Mouse (Mus musculus): Measurements from ENCODE around the gene Esr1. TPM values are rescaled to one million over a fixed set of nuclear protein-coding genes. Genes with fewer than 3 reads are reported as not detected.
"Not testable (repeated sequence)": the region's sequence is repeated elsewhere in the genome, so short reads cannot be mapped to it uniquely, and the experiment has no call there.

Gene Esr1
- polyA plus RNA-seq, 1 experiment from 2014 or later = not detected

DNA sequence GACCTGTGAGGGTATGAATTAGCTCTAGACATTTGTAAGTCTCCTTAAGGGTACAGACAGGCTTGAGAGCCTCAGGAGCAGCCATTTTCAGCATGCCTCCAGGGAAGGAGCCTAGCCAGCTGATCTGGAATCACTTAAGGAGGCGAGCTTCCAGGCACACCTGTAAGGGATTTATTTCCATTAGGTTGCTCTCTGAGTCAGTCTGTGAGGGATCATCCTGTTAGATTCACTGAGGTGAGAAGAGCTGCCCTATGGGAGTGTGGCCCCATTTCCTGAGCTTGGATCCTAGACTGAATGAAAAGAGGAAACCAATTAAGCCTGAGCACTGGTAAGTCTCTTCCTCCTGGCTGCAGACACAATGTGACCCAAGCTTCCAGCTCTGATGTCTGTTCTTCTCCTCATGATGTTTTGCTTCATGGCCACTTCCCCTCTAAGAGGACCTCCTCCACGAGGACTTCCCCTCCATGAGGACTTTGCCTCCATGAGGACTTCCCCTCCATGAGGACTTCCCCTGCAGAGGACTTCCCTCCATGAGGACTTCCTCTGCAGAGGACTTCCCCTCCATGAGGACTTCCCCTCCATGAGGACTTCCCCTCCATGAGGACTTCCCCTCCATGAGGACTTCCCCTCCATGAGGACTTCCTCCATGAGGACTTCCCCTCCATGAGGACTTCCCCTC is 10.5 kb upstream of the Esr1 start:
- no peaks in the 10 kb centered on the region for H3K4me1 ChIP-seq
- no peaks in the 10 kb centered on the region for H3K36me3 ChIP-seq
- H3K4me3 ChIP-seq = no peak overlapping the region
- H3K27me3 ChIP-seq (ENCODE audit: low read depth, poor library complexity, severe bottlenecking) = no peaks in the 10 kb centered on the region
- no peak overlapping the region for H3K27ac ChIP-seq (replicated peaks)
- no peaks in the 10 kb centered on the region for H3K9me3 ChIP-seq (replicated peaks)
- 48% methylated on average over 2 of the region's 2 CpGs for WGBS
- no peak for DNase-seq (ENCODE audit: low spot score)

DNA sequence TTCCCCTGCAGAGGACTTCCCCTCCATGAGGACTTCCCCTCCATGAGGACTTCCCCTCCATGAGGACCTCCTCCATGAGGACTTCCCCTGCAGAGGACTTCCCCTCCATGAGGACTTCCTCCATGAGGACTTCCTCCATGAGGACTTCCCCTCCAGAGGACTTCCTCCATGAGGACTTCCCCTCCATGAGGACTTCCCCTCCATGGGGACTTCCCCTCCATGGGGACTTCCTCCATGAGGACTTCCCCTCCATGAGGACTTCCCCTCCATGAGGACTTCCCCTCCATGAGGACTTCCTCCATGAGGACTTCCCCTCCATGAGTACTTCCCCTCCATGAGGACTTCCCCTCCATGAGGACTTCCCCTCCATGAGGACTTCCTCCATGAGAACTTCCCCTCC is 9.8 kb upstream of the Esr1 start:
- not testable (repeated sequence) for H3K27me3 ChIP-seq (ENCODE audit: low read depth, poor library complexity, severe bottlenecking); H3K27ac ChIP-seq (replicated peaks); H3K9me3 ChIP-seq (replicated peaks); H3K4me3 ChIP-seq; DNase-seq (ENCODE audit: low spot score); H3K4me1 ChIP-seq; H3K36me3 ChIP-seq

DNA sequence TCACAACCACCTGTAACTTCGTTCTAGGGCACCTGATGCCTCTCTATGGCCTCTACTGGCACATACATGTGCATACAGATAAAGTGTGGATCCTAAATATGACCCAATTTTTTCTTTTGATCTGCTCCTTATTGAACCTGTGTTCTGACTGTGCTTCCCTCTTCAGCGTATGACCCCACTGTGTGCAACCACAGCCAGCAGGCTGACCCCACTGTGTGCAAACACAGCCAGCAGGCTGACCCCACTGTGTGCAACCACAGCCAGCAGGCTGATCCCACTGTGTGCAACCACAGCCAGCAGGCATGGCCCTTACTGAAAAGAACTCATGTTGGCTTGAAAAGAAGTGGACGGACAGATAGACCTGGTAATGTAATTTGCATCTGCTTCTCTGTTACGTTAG is 8.9 kb upstream of the Esr1 start:
- H3K36me3 ChIP-seq = no peaks in the 10 kb centered on the region
- H3K4me1 ChIP-seq = no peaks in the 10 kb centered on the region
- H3K4me3 ChIP-seq = no peak overlapping the region
- no peak overlapping the region for H3K27ac ChIP-seq (replicated peaks)
- no peak for DNase-seq (ENCODE audit: low spot score)
- H3K9me3 ChIP-seq (replicated peaks) = 0 out of 2 replicates have a peak, but pooled peaks cover 5% of the 10 kb centered on the region
- no peaks in the 10 kb centered on the region for H3K27me3 ChIP-seq (ENCODE audit: low read depth, poor library complexity, severe bottlenecking)
- 77% methylated on average over 4 of the region's 4 CpGs for WGBS

DNA sequence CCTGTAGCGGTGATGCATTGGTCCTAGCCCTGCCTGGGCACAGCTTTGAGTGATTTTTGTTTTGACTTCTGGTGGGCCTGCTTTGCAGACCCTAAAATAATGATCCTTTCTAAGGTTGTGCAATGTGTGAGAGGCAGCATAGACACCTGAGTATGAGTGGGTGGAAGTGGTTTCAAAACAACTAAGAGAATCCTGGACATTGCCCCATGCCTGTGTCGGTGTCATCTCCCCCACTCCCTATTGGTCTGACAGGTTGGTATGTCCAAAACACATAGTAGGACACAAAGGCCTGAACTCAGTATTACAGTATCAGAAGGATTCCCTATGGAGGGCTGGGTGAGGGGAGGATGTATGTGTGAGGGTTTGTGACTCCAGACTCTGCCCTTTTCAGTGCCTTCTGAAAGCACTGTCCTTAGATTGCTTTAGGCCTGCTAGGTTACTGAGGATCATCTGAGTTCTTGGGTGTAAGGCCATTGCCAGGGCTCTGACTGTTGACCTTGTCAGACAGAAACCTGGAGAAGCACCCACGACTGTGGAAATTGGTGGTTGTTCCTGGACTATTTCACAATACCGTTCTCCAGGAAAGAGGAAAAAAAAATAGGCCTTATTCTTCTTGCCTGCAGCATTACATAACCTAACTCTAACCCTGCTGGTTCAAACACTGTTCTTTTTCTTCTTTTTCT is 6.7 kb upstream of the Esr1 start:
- Histone ChIP-seq H3K9me3 (replicated peaks) (0 out of 2 replicates have a peak, but pooled peaks cover 5% of the 10 kb centered on the region), H3K36me3 (no peaks in the 10 kb centered on the region), H3K27ac (replicated peaks) (no peak overlapping the region), H3K4me1 (no peaks in the 10 kb centered on the region), H3K4me3 (no peak overlapping the region), H3K27me3 (ENCODE audit: low read depth, poor library complexity, severe bottlenecking) (no peaks in the 10 kb centered on the region)
- no peak for DNase-seq (ENCODE audit: low spot score)
- 89% methylated on average over 4 of the region's 4 CpGs for WGBS

DNA sequence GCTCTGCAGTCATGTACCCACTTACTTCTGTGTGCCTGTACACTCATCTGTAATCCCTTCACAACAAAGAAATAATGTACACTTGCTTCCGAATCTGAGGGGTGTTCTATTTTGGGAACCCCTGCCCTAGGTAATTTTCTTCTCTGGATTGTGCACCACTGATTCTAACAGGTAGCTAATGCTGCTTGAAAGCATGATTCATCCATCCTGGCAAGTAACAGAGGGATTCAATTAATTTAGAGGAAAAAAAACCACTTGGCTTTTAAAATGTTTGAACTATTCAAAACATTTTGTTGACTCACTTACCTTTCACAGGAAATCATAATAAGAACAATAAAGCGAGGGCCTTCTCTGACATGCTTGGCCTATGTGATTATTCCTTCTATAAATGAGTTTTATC is 1.2 kb upstream of the Esr1 start:
- H3K36me3 ChIP-seq = no peaks in the 10 kb centered on the region
- no peak overlapping the region for H3K4me3 ChIP-seq
- 86% methylated on average over 2 of the region's 2 CpGs for WGBS
- H3K27ac ChIP-seq (replicated peaks) = no peak overlapping the region
- DNase-seq (ENCODE audit: low spot score) = no peak
- H3K9me3 ChIP-seq (replicated peaks) = 0 out of 2 replicates have a peak, but pooled peaks cover 5% of the 10 kb centered on the region
- 0 out of 2 replicates have a peak, but pooled peaks cover 3% of the 10 kb centered on the region for H3K4me1 ChIP-seq
- H3K27me3 ChIP-seq (ENCODE audit: low read depth, poor library complexity, severe bottlenecking) = no peaks in the 10 kb centered on the region

DNA sequence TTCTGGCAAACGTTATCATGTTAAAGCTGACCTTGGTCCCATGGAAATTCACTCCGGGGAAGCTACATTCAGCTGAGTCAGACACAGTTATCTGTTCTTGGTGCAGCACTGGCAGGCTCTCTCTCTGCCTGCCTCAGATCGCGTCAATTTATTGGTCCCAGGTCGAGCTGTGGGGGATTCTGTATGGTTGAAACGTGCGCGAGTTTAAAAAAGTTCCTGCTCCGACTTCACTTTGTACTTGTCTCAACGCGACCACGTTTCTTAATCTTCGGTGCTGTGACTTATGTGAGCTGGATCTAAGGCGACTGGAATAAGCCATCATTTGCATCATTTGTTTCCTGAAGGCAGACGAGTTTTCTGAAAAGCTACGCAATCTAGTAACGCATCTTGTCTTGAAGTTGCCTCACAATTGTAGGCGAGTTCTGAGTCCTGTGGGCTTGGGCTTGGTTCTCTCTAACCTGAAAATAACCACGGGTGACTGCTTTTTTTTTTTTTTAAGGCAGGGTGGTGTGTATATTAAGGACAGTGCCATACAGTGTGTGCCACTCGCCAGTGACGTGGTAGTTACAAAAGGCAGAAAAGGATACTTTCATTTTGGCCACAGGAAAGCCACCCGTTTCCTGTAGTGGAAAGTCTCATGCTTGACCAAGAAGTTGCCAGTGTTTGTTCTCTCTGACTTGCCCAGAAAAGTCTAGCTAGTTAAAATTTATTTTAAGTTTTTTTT is 1.1 kb downstream of the Esr1 start:
- Histone ChIP-seq H3K9me3 (replicated peaks) (no peaks in the 10 kb centered on the region), H3K27me3 (ENCODE audit: low read depth, poor library complexity, severe bottlenecking) (no peaks in the 10 kb centered on the region), H3K27ac (replicated peaks) (no peak overlapping the region), H3K4me3 (no peak overlapping the region), H3K36me3 (no peaks in the 10 kb centered on the region), H3K4me1 (0 out of 2 replicates have a peak, but pooled peaks cover 3% of the 10 kb centered on the region)
- no peak for DNase-seq (ENCODE audit: low spot score)
- WGBS = 86% methylated on average over 22 of the region's 22 CpGs

DNA sequence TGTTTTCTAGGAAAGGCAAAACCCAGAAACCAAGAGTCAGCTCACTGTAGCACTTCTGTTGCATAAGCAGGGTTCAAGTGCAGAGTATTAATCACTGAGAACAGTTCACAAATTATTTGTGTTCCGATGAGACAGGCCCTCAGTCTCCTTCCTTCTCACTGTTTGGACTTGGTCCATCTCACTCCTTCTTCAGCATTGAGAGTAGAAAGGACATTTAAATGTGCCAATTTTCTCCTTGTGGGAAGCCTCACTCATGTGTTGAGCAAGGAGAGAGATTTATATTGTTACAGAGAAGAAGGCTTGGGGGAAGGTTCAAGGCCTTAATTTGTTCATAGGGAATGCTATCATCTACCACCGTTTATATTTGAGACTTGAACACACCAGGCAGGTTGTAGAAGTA is 6.6 kb downstream of the Esr1 start:
- Histone ChIP-seq H3K27ac (replicated peaks) (no peak overlapping the region), H3K9me3 (replicated peaks) (no peaks in the 10 kb centered on the region), H3K36me3 (no peaks in the 10 kb centered on the region), H3K4me1 (no peaks in the 10 kb centered on the region), H3K27me3 (ENCODE audit: low read depth, poor library complexity, severe bottlenecking) (no peaks in the 10 kb centered on the region), H3K4me3 (no peak overlapping the region)
- WGBS = 88% methylated on average over 2 of the region's 2 CpGs
- DNase-seq (ENCODE audit: low spot score) = no peak

DNA sequence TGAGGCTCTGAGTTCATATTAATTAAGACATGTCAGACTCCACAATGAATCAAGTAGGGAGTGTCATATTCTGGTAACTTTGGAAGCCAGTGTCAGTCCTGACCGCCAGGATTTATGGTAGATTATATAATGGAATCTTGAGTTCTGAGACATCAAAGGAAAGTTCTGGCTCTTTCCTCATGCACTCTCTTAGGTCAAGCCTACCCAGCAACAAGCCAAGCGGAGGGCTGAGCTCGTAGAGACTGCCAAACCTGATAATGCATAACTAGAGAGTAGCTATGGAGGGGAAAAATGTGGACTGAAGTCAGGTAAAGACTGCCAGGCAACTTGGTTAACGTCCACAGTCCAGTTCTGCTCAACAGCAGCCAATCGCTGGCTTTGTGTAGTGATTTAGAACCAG is 7.3 kb downstream of the Esr1 start:
- Histone ChIP-seq H3K4me1 (no peaks in the 10 kb centered on the region), H3K4me3 (no peak overlapping the region), H3K36me3 (no peaks in the 10 kb centered on the region), H3K27ac (replicated peaks) (no peak overlapping the region), H3K27me3 (ENCODE audit: low read depth, poor library complexity, severe bottlenecking) (no peaks in the 10 kb centered on the region), H3K9me3 (replicated peaks) (no peaks in the 10 kb centered on the region)
- 86% methylated on average over 5 of the region's 5 CpGs for WGBS
- DNase-seq (ENCODE audit: low spot score) = no peak

DNA sequence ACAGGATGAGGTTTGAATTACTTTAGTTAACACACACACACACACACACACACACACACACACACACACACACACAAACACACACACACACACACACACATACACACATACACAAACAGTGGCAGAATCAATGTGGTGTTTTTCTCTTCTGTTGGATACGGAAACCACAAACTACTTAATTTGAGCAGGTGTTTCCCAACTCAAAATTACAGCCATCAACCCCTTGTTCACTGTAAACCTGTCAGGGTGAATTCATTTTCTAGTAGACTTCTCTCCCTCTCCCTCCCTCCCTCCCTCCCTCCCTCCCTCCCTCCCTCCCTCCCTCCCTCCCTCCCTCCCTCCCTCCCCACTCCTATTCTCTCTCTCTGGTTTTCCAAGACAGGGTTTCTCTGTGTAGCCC is 8.0 kb downstream of the Esr1 start:
- not testable (repeated sequence) for DNase-seq (ENCODE audit: low spot score); H3K9me3 ChIP-seq (replicated peaks); H3K4me1 ChIP-seq; H3K27ac ChIP-seq (replicated peaks); H3K4me3 ChIP-seq; H3K27me3 ChIP-seq (ENCODE audit: low read depth, poor library complexity, severe bottlenecking); H3K36me3 ChIP-seq
- WGBS = 100% methylated on average over 1 of the region's 1 CpGs

DNA sequence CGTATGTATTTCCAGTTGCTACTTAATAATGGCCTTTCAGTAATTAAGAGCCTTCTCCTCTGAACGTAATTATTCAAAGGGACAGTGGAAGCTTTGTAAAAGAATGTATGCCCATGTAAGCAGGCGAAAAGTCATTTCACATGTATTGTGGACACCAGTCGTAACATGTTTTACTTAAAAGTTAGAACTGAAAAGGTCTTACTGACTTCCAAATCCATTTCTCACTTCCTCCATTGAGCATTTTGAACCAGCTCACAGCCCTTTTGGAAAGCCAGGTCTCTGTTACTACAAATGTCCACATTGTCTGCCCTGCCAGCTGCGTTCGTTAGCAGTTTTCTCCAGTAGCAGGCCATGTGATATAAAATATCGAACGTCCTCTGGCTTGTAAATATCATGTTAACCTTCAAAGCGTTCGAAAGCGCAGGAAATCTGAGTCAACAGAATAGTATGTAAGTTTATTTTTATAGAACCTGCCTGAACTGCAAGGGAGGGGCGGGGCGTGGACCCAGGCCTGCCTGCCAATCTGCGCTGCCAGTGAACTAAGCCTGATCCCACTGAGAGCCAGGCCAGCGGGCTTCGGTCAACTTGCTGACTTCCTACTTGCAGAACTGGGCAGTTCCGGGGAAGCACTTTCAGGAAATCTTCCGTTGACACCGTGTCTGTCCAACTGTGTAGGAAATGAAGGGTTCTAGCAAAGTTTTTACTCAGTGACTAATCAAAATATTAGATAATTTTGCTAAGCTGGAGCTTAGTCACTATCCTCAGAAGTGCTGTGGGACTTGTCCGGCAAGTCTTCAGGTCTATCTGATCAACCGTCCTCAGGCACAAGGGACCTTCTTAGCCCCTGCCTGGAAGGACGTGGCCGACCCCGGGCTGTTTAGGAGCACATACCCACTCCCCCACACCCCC is 9.5 kb downstream of the Esr1 start:
- no peak overlapping the region for H3K27ac ChIP-seq (replicated peaks)
- H3K27me3 ChIP-seq (ENCODE audit: low read depth, poor library complexity, severe bottlenecking) = no peaks in the 10 kb centered on the region
- no peaks in the 10 kb centered on the region for H3K9me3 ChIP-seq (replicated peaks)
- 87% methylated on average over 24 of the region's 24 CpGs for WGBS
- H3K36me3 ChIP-seq = no peaks in the 10 kb centered on the region
- no peak for DNase-seq (ENCODE audit: low spot score)
- H3K4me3 ChIP-seq = no peak overlapping the region
- no peaks in the 10 kb centered on the region for H3K4me1 ChIP-seq

DNA sequence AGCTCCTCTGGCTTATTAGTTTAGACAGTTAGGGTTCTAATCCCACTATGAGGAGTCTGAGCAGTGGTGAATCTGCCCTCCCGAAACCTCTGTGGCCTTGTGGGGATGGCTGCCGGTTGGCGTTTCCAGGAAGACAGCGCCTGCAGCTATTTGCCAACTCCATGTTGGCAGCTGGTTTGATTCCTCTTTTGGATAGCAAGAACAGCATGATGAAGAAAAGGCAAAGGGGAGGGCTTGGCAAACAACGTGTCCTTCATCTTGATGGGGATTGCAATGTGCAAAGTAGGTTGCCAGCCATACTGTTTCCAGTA is 10.1 kb downstream of the Esr1 start:
- Histone ChIP-seq H3K27ac (replicated peaks) (no peak overlapping the region), H3K4me1 (no peaks in the 10 kb centered on the region), H3K27me3 (ENCODE audit: low read depth, poor library complexity, severe bottlenecking) (no peaks in the 10 kb centered on the region), H3K36me3 (no peaks in the 10 kb centered on the region), H3K4me3 (no peak overlapping the region), H3K9me3 (replicated peaks) (no peaks in the 10 kb centered on the region)
- WGBS = 96% methylated on average over 5 of the region's 5 CpGs
- no peak for DNase-seq (ENCODE audit: low spot score)

DNA sequence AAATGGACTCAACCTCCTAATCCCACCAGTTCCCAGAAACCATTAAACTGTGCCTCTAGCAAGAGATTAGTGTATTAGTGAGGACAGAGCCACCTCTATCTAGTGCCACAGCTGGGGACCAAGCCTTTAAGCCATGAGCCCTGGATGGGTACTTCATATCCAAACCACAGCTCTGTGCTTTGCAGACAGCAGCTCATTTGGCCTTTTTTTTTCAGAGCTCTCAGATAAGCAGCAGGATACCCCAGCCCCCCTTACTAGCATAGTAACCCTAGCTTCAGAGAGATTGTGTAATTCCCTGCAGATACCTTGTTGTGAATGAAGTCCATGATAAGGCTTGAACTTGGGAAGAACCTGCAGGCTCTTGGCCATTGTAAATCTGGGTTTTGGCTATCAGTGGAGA is 11.9 kb downstream of the Esr1 start:
- H3K4me1 ChIP-seq = no peaks in the 10 kb centered on the region
- no peak for DNase-seq (ENCODE audit: low spot score)
- no peak overlapping the region for H3K27ac ChIP-seq (replicated peaks)
- no peaks in the 10 kb centered on the region for H3K27me3 ChIP-seq (ENCODE audit: low read depth, poor library complexity, severe bottlenecking)
- no peaks in the 10 kb centered on the region for H3K36me3 ChIP-seq
- no peak overlapping the region for H3K4me3 ChIP-seq
- H3K9me3 ChIP-seq (replicated peaks) = no peaks in the 10 kb centered on the region

Measured in midbrain, embryonic 10.5 days (tissue).